Mouse (Mus musculus): ENCODE data around the gene Dnaaf2. TPM values are rescaled to one million over a fixed set of nuclear protein-coding genes. Genes with fewer than 3 reads are reported as not detected.

The Dnaaf2 gene
- polyA plus RNA-seq, 1 experiment from 2014 or later: 5.2 TPM

- 86% methylated on average over 6 of the region's 6 CpGs for WGBS
- Histone ChIP-seq H3K4me1 (ENCODE audit: control insufficient read depth, insufficient read depth, low read length) (no peaks in the 10 kb centered on the region), H3K9me3 (replicated peaks; ENCODE audit: control insufficient read depth, low read length) (no peaks in the 10 kb centered on the region), H3K36me3 (ENCODE audit: control insufficient read depth, insufficient read depth, low read length) (no peaks in the 10 kb centered on the region), H3K9ac (ENCODE audit: low read length) (no peak overlapping the region), H3K27ac (ENCODE audit: low read depth, low read length) (no peak overlapping the region), H3K4me2 (ENCODE audit: low read length) (no peak overlapping the region), H3K4me3 (ENCODE audit: low read depth, low read length) (no peak overlapping the region), H3K27me3 (replicated peaks; ENCODE audit: control insufficient read depth, insufficient read depth, low read length) (no peaks in the 10 kb centered on the region)
- no peak for DNase-seq (ENCODE audit: low spot score)
- ATAC-seq: no peak
These were observed 54.8 kb downstream of the Dnaaf2 start for GRCm38 (mm10) chr12:69143460-69143859.

DNA sequence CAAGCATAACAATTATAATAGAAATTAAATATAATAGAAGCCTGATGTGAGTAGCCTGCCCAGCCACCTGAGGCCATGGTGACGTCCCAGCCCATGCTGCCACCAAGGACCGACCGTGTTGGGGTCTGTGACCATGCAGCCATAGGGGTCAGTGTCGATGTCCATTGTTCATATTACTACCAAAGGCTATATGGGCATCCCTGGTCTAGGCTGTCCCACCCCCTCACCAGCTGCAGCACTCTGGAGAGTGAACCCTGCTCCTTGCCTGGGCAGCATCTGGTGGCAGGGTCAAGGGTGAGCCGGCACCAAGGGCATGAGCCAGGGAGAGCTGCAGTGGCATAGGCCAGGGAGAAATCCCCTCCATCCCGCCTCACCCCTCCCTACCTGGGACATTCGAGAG is 58.4 kb downstream of the Dnaaf2 start:
- Histone ChIP-seq H3K36me3 (ENCODE audit: control insufficient read depth, insufficient read depth, low read length) (no peaks in the 10 kb centered on the region), H3K9me3 (replicated peaks; ENCODE audit: control insufficient read depth, low read length) (no peaks in the 10 kb centered on the region), H3K27me3 (replicated peaks; ENCODE audit: control insufficient read depth, insufficient read depth, low read length) (no peaks in the 10 kb centered on the region), H3K4me1 (ENCODE audit: control insufficient read depth, insufficient read depth, low read length) (no peaks in the 10 kb centered on the region), H3K27ac (ENCODE audit: low read depth, low read length) (no peak overlapping the region), H3K9ac (ENCODE audit: low read length) (no peak overlapping the region), H3K4me2 (ENCODE audit: low read length) (no peak overlapping the region), H3K4me3 (ENCODE audit: low read depth, low read length) (no peak overlapping the region)
- DNase-seq (ENCODE audit: low spot score) (no peak), ATAC-seq (no peak)
- 93% methylated on average over 7 of the region's 7 CpGs for WGBS

GRCm38 (mm10) chr12:69139201-69139600 is 59.0 kb downstream of the Dnaaf2 start:
- no peak overlapping the region for H3K4me3 ChIP-seq (ENCODE audit: low read depth, low read length)
- 90% methylated on average over 3 of the region's 3 CpGs for WGBS
- DNase-seq (ENCODE audit: low spot score) (no peak), ATAC-seq (no peak)
- no peak overlapping the region for H3K4me2 ChIP-seq (ENCODE audit: low read length)
- no peaks in the 10 kb centered on the region for H3K36me3 ChIP-seq (ENCODE audit: control insufficient read depth, insufficient read depth, low read length)
- H3K27me3 ChIP-seq (replicated peaks; ENCODE audit: control insufficient read depth, insufficient read depth, low read length): no peaks in the 10 kb centered on the region
- no peak overlapping the region for H3K9ac ChIP-seq (ENCODE audit: low read length)
- no peaks in the 10 kb centered on the region for H3K4me1 ChIP-seq (ENCODE audit: control insufficient read depth, insufficient read depth, low read length)
- no peaks in the 10 kb centered on the region for H3K9me3 ChIP-seq (replicated peaks; ENCODE audit: control insufficient read depth, low read length)
- no peak overlapping the region for H3K27ac ChIP-seq (ENCODE audit: low read depth, low read length)

Small RNAs within 50 kb of the gene (microRNA-seq; reads per million reads assigned to microRNA genes)
- gene Gm47287 (not detected), gene Gm47295 (not detected)

Other genes with a start within 250 kb of the Dnaaf2 start
- gene Rps29, start 39.2 kb downstream of the Dnaaf2 start, polyA plus RNA-seq (2014; fragmentation: Nextera tagmentation; extraction: Ambion mirVana): 1,099 and 1,463 TPM in 2 replicates
- 12.6 and 15.8 TPM in 2 replicates for gene Lrr1, start 29.6 kb downstream of the Dnaaf2 start, polyA plus RNA-seq (2014; fragmentation: Nextera tagmentation; extraction: Ambion mirVana)
- 338 and 389 TPM in 2 replicates for gene Rpl36al, start 14.3 kb downstream of the Dnaaf2 start, polyA plus RNA-seq (2014; fragmentation: Nextera tagmentation; extraction: Ambion mirVana)
- gene Mgat2, start 14.3 kb downstream of the Dnaaf2 start, polyA plus RNA-seq (2014; fragmentation: Nextera tagmentation; extraction: Ambion mirVana): 35.5 and 38.6 TPM in 2 replicates
- 22.7 and 26.1 TPM in 2 replicates for gene Gm49383, start 1.3 kb downstream of the Dnaaf2 start, polyA plus RNA-seq (2014; fragmentation: Nextera tagmentation; extraction: Ambion mirVana)
- gene Gm49384, start 5.8 kb upstream of the Dnaaf2 start, polyA plus RNA-seq (2014; fragmentation: Nextera tagmentation; extraction: Ambion mirVana): 20.9 and 22.1 TPM in 2 replicates
- gene Pole2, start 29.8 kb upstream of the Dnaaf2 start, polyA plus RNA-seq (2014; fragmentation: Nextera tagmentation; extraction: Ambion mirVana): 11.3 and 13.9 TPM in 2 replicates
- 10.6 and 11.9 TPM in 2 replicates for gene Klhdc1, start 42.7 kb upstream of the Dnaaf2 start, polyA plus RNA-seq (2014; fragmentation: Nextera tagmentation; extraction: Ambion mirVana)
- gene Klhdc2, start 98.3 kb upstream of the Dnaaf2 start, polyA plus RNA-seq (2014; fragmentation: Nextera tagmentation; extraction: Ambion mirVana): 286 TPM in 2 replicates
- gene Nemf, start 158.7 kb upstream of the Dnaaf2 start, polyA plus RNA-seq (2014; fragmentation: Nextera tagmentation; extraction: Ambion mirVana): 67.4 and 80.0 TPM in 2 replicates
- 33.8 and 34.5 TPM in 2 replicates for gene Arf6, start 173.7 kb upstream of the Dnaaf2 start, polyA plus RNA-seq (2014; fragmentation: Nextera tagmentation; extraction: Ambion mirVana)
- gene Gm9887, start 174.0 kb upstream of the Dnaaf2 start, polyA plus RNA-seq (2014; fragmentation: Nextera tagmentation; extraction: Ambion mirVana): 0.83 and 1.3 TPM in 2 replicates